Mouse (Mus musculus) c-Kit-positive CD71-negative TER-119-negative erythroid progenitor cells, embryonic 14.5 days (primary cell): Measurements from ENCODE around the gene Gm28308.

ENCODE experiments used
- DNase-seq: peaks from one replicate; pipeline ENCODE4 v3.0.0-alpha.2; 2013; ENCODE audit warnings: low read depth

Gene Gm28308

GRCm38 (mm10) chr6:52205221-52205620 is 7.9 kb downstream of the Gm28308 start:
- DNase-seq = no peak

GRCm38 (mm10) chr6:52204050-52204752 is 8.9 kb downstream of the Gm28308 start, which contains the start of gene Hoxa5:
Gene Hoxa5, minus strand, starts transcription at chr6:52204587.
- no peak for DNase-seq

GRCm38 (mm10) chr6:52203371-52204049 is 9.6 kb downstream of the Gm28308 start:
- DNase-seq = no peak

GRCm38 (mm10) chr6:52203121-52203370 is 10.1 kb downstream of the Gm28308 start:
- DNase-seq = no peak

- no peak for DNase-seq
Measured at GRCm38 (mm10) chr6:52202362-52203120, 10.6 kb downstream of the Gm28308 start.

GRCm38 (mm10) chr6:52201269-52201668 is 11.9 kb downstream of the Gm28308 start:
- DNase-seq = no peak

GRCm38 (mm10) chr6:52200751-52201250 is 12.3 kb downstream of the Gm28308 start:
- DNase-seq = no peak

- no peak for DNase-seq
Measured at GRCm38 (mm10) chr6:52200073-52200750, 12.9 kb downstream of the Gm28308 start.

GRCm38 (mm10) chr6:52197271-52197670 is 15.9 kb downstream of the Gm28308 start:
- no peak for DNase-seq

GRCm38 (mm10) chr6:52196811-52197210 is 16.3 kb downstream of the Gm28308 start:
- DNase-seq = no peak

GRCm38 (mm10) chr6:52194690-52195089 is 18.4 kb downstream of the Gm28308 start:
- DNase-seq = no peak

GRCm38 (mm10) chr6:52191860-52192550 is 21.1 kb downstream of the Gm28308 start:
- DNase-seq = peak; percentile 52

GRCm38 (mm10) chr6:52190906-52191810 is 22.0 kb downstream of the Gm28308 start, which contains the start of gene Hoxa4:
Gene Hoxa4, minus strand, starts transcription at chr6:52191753.
- DNase-seq = no peak

GRCm38 (mm10) chr6:52190410-52190809 is 22.7 kb downstream of the Gm28308 start:
- no peak for DNase-seq

GRCm38 (mm10) chr6:52189909-52190308 is 23.2 kb downstream of the Gm28308 start:
- DNase-seq = no peak

- DNase-seq = no peak
Measured at GRCm38 (mm10) chr6:52189172-52189591, 24.0 kb downstream of the Gm28308 start.

GRCm38 (mm10) chr6:52186500-52186899 is 26.6 kb downstream of the Gm28308 start:
- no peak for DNase-seq

- no peak for DNase-seq
Measured at GRCm38 (mm10) chr6:52185834-52186233, 27.3 kb downstream of the Gm28308 start.

- no peak for DNase-seq
Measured at GRCm38 (mm10) chr6:52185222-52185621, 27.9 kb downstream of the Gm28308 start.

GRCm38 (mm10) chr6:52184668-52185067 is 28.5 kb downstream of the Gm28308 start:
- no peak for DNase-seq
